Mouse (Mus musculus): Measurements from ENCODE around the gene Mmp15. TPM values are rescaled to one million over a fixed set of nuclear protein-coding genes. Genes with fewer than 3 reads are reported as not detected.

Mmp15 gene
- polyA plus RNA-seq, 1 experiment from 2014 or later, result 26.0 TPM

- peaks cover 15% of the 10 kb centered on the region for H3K36me3 ChIP-seq (ENCODE audit: insufficient read depth, low read length)
- H3K4me2 ChIP-seq (replicated peaks; ENCODE audit: low read depth, low read length), result peak overlapping the region; percentile 85
- H3K9ac ChIP-seq (replicated peaks; ENCODE audit: low read depth), result peak overlapping the region; percentile 86
- ATAC-seq, result no peak
- H3K9me3 ChIP-seq (ENCODE audit: low read length), result no peaks in the 10 kb centered on the region
- peak; percentile 66 for DNase-seq (ENCODE audit: low spot score)
- WGBS, result 13% methylated on average over 21 of the region's 21 CpGs
- H3K4me3 ChIP-seq (ENCODE audit: low read depth, low read length), result peak overlapping the region; percentile 84
- TF ChIP-seq CTCF (IDR thresholded peaks at IDR 0.05), result no peak
- TF ChIP-seq EP300 (IDR thresholded peaks at IDR 0.05), result no peak
- peaks cover 15% of the 10 kb centered on the region; the same call in 1 of the 2 replicates for H3K4me1 ChIP-seq (ENCODE audit: insufficient read depth, low read depth, low read length)
- H3K27ac ChIP-seq (ENCODE audit: low read length), result peak overlapping the region; percentile 96
- H3K27me3 ChIP-seq (replicated peaks; ENCODE audit: insufficient read depth, low read length), result no peaks in the 10 kb centered on the region
Observed at GRCm38 (mm10) chr8:95332437-95333199, 19.4 kb upstream of the Mmp15 start.

GRCm38 (mm10) chr8:95335706-95336105 is 16.4 kb upstream of the Mmp15 start:
- 89% methylated on average over 1 of the region's 1 CpGs for WGBS
- Histone ChIP-seq H3K4me1 (ENCODE audit: insufficient read depth, low read depth, low read length) (peaks cover 8% of the 10 kb centered on the region; the same call in 1 of the 2 replicates), H3K27ac (ENCODE audit: low read length) (no peak overlapping the region), H3K9me3 (ENCODE audit: low read length) (no peaks in the 10 kb centered on the region), H3K27me3 (replicated peaks; ENCODE audit: insufficient read depth, low read length) (no peaks in the 10 kb centered on the region), H3K9ac (replicated peaks; ENCODE audit: low read depth) (no peak overlapping the region), H3K4me2 (replicated peaks; ENCODE audit: low read depth, low read length) (no peak overlapping the region), H3K4me3 (ENCODE audit: low read depth, low read length) (no peak overlapping the region), H3K36me3 (ENCODE audit: insufficient read depth, low read length) (peaks cover 24% of the 10 kb centered on the region)
- no peak for TF ChIP-seq EP300 (IDR thresholded peaks at IDR 0.05)
- no peak for TF ChIP-seq CTCF (IDR thresholded peaks at IDR 0.05)
- no peak for ATAC-seq
- no peak for DNase-seq (ENCODE audit: low spot score)

GRCm38 (mm10) chr8:95336363-95336762 is 15.7 kb upstream of the Mmp15 start:
- Histone ChIP-seq H3K4me2 (replicated peaks; ENCODE audit: low read depth, low read length) (no peak overlapping the region), H3K36me3 (ENCODE audit: insufficient read depth, low read length) (peaks cover 25% of the 10 kb centered on the region), H3K9me3 (ENCODE audit: low read length) (no peaks in the 10 kb centered on the region), H3K27me3 (replicated peaks; ENCODE audit: insufficient read depth, low read length) (no peaks in the 10 kb centered on the region), H3K4me1 (ENCODE audit: insufficient read depth, low read depth, low read length) (peaks cover 6% of the 10 kb centered on the region; the same call in 1 of the 2 replicates), H3K27ac (ENCODE audit: low read length) (no peak overlapping the region), H3K9ac (replicated peaks; ENCODE audit: low read depth) (no peak overlapping the region), H3K4me3 (ENCODE audit: low read depth, low read length) (no peak overlapping the region)
- no peak for DNase-seq (ENCODE audit: low spot score)
- no peak for ATAC-seq
- TF ChIP-seq CTCF (IDR thresholded peaks at IDR 0.05) (no peak), EP300 (IDR thresholded peaks at IDR 0.05) (no peak)

GRCm38 (mm10) chr8:95341721-95342120 is 10.3 kb upstream of the Mmp15 start:
- WGBS, result 65% methylated on average over 5 of the region's 5 CpGs
- Histone ChIP-seq H3K4me3 (ENCODE audit: low read depth, low read length) (no peak overlapping the region), H3K4me1 (ENCODE audit: insufficient read depth, low read depth, low read length) (no peaks in the 10 kb centered on the region), H3K9ac (replicated peaks; ENCODE audit: low read depth) (no peak overlapping the region), H3K4me2 (replicated peaks; ENCODE audit: low read depth, low read length) (no peak overlapping the region), H3K36me3 (ENCODE audit: insufficient read depth, low read length) (peaks cover 35% of the 10 kb centered on the region), H3K9me3 (ENCODE audit: low read length) (no peaks in the 10 kb centered on the region), H3K27me3 (replicated peaks; ENCODE audit: insufficient read depth, low read length) (no peaks in the 10 kb centered on the region), H3K27ac (ENCODE audit: low read length) (no peak overlapping the region)
- ATAC-seq, result no peak
- TF ChIP-seq EP300 (IDR thresholded peaks at IDR 0.05), result no peak
- DNase-seq (ENCODE audit: low spot score), result no peak

- H3K4me3 ChIP-seq (ENCODE audit: low read depth, low read length), result no peak overlapping the region
- no peak overlapping the region for H3K4me2 ChIP-seq (replicated peaks; ENCODE audit: low read depth, low read length)
- no peak overlapping the region for H3K9ac ChIP-seq (replicated peaks; ENCODE audit: low read depth)
- no peak for ATAC-seq
- no peaks in the 10 kb centered on the region for H3K4me1 ChIP-seq (ENCODE audit: insufficient read depth, low read depth, low read length)
- WGBS, result 77% methylated on average over 6 of the region's 6 CpGs
- H3K27ac ChIP-seq (ENCODE audit: low read length), result no peak overlapping the region
- no peaks in the 10 kb centered on the region for H3K27me3 ChIP-seq (replicated peaks; ENCODE audit: insufficient read depth, low read length)
- H3K9me3 ChIP-seq (ENCODE audit: low read length), result no peaks in the 10 kb centered on the region
- TF ChIP-seq CTCF (IDR thresholded peaks at IDR 0.05) (peak; percentile 33), EP300 (IDR thresholded peaks at IDR 0.05) (no peak)
- no peak for DNase-seq (ENCODE audit: low spot score)
- peaks cover 15% of the 10 kb centered on the region for H3K36me3 ChIP-seq (ENCODE audit: insufficient read depth, low read length)
Observed at GRCm38 (mm10) chr8:95344668-95345067, 7.4 kb upstream of the Mmp15 start.

- ATAC-seq (0 out of 2 replicates have a peak, but pooled peaks have one; percentile 10), DNase-seq (ENCODE audit: low spot score) (peak; percentile 75)
- Histone ChIP-seq H3K9me3 (ENCODE audit: low read length) (no peaks in the 10 kb centered on the region), H3K4me1 (ENCODE audit: insufficient read depth, low read depth, low read length) (peaks cover 8% of the 10 kb centered on the region), H3K9ac (replicated peaks; ENCODE audit: low read depth) (no peak overlapping the region), H3K36me3 (ENCODE audit: insufficient read depth, low read length) (peaks cover 9% of the 10 kb centered on the region; the same call in 1 of the 2 replicates), H3K4me2 (replicated peaks; ENCODE audit: low read depth, low read length) (no peak overlapping the region), H3K4me3 (ENCODE audit: low read depth, low read length) (no peak overlapping the region), H3K27me3 (replicated peaks; ENCODE audit: insufficient read depth, low read length) (no peaks in the 10 kb centered on the region), H3K27ac (ENCODE audit: low read length) (no peak overlapping the region)
- WGBS, result 28% methylated on average over 8 of the region's 8 CpGs
- TF ChIP-seq EP300 (IDR thresholded peaks at IDR 0.05), result no peak
- peak; percentile 83 for TF ChIP-seq CTCF (IDR thresholded peaks at IDR 0.05)
Observed at GRCm38 (mm10) chr8:95346643-95347545, 5.2 kb upstream of the Mmp15 start.

Measured in lung, postnatal 0 days (tissue).